ENCODE assay signal across 8 mouse cellular contexts in genomic region chr3:157115105-157115760, GRCm38 (mm10).
DNase-seq lines count a peak whose midpoint lies in the region; ATAC-seq and TF ChIP-seq lines count a peak whose summit lies in the region.
"Had no signal": no experiment of that assay in that cellular context is flagged by ENCODE, and none has a peak within 500 bp of the region (broad histone marks: within the 10 kb centered on the region; RNA-seq: fewer than 3 reads in every experiment).

No protein-coding gene starts in this region.

- peak; percentile 10 for DNase-seq in kidney, postnatal 0 days (ENCODE audit: low spot score)
- no peak for DNase-seq in kidney, adult 9 months
- DNase-seq in cerebellum, adult 9-10 months = peak; percentile 90
- no peak for DNase-seq in urinary bladder, postnatal 25 days (ENCODE audit: low spot score)
- DNase-seq in thymus, postnatal 0 days (ENCODE audit: low spot score) = no peak
- DNase-seq: gastrocnemius, postnatal 10 days had no signal

- no peak overlapping the region for H3K4me2 ChIP-seq in kidney, postnatal 0 days (ENCODE audit: low read length)
- H3K4me2 ChIP-seq in forebrain, embryonic 15.5 days (replicated peaks) = no peak overlapping the region
- H3K4me2 ChIP-seq in midbrain, embryonic 15.5 days = no peak overlapping the region

- H3K36me3 ChIP-seq in kidney, postnatal 0 days (ENCODE audit: insufficient read depth, low read length) = no peaks in the 10 kb centered on the region
- no peaks in the 10 kb centered on the region for H3K36me3 ChIP-seq in forebrain, embryonic 15.5 days
- no peaks in the 10 kb centered on the region for H3K36me3 ChIP-seq in midbrain, embryonic 15.5 days (replicated peaks)

- no peak for TF ChIP-seq CTCF in kidney, postnatal 0 days (IDR thresholded peaks at IDR 0.05; ENCODE audit: low read depth)

- no peak overlapping the region for H3K27ac ChIP-seq in kidney, postnatal 0 days
- peak overlapping the region; percentile 31; the same call in 1 of the 2 replicates for H3K27ac ChIP-seq in forebrain, embryonic 15.5 days (replicated peaks)
- peak overlapping the region; percentile 23 for H3K27ac ChIP-seq in midbrain, embryonic 15.5 days

- H3K27me3 ChIP-seq in kidney, postnatal 0 days (ENCODE audit: insufficient read depth, low read length) = no peaks in the 10 kb centered on the region
- no peaks in the 10 kb centered on the region for H3K27me3 ChIP-seq in forebrain, embryonic 15.5 days
- H3K27me3 ChIP-seq in midbrain, embryonic 15.5 days (replicated peaks) = no peaks in the 10 kb centered on the region

- H3K4me3 ChIP-seq in kidney, postnatal 0 days (replicated peaks; ENCODE audit: low read depth, low read length) = no peak overlapping the region
- no peak overlapping the region for H3K4me3 ChIP-seq in forebrain, embryonic 15.5 days
- no peak overlapping the region for H3K4me3 ChIP-seq in midbrain, embryonic 15.5 days

- H3K9me3 ChIP-seq in kidney, postnatal 0 days (replicated peaks; ENCODE audit: low read length) = no peaks in the 10 kb centered on the region
- no peaks in the 10 kb centered on the region for H3K9me3 ChIP-seq in forebrain, embryonic 15.5 days
- H3K9me3 ChIP-seq in midbrain, embryonic 15.5 days = no peaks in the 10 kb centered on the region

- WGBS in kidney, postnatal 0 days = 43% methylated on average over 5 of the region's 5 CpGs
- 39% methylated on average over 5 of the region's 5 CpGs for WGBS in forebrain, embryonic 15.5 days
- WGBS in midbrain, embryonic 15.5 days = 58% methylated on average over 5 of the region's 5 CpGs

- no peaks in the 10 kb centered on the region for H3K4me1 ChIP-seq in kidney, postnatal 0 days (replicated peaks; ENCODE audit: insufficient read depth, low read length)
- peaks cover 9% of the 10 kb centered on the region for H3K4me1 ChIP-seq in forebrain, embryonic 15.5 days
- peaks cover 5% of the 10 kb centered on the region; the same call in 1 of the 2 replicates for H3K4me1 ChIP-seq in midbrain, embryonic 15.5 days

- H3K9ac ChIP-seq in kidney, postnatal 0 days (ENCODE audit: low read depth, low read length) = no peak overlapping the region
- no peak overlapping the region for H3K9ac ChIP-seq in forebrain, embryonic 15.5 days (replicated peaks)
- H3K9ac ChIP-seq in midbrain, embryonic 15.5 days = no peak overlapping the region

- ATAC-seq in kidney, postnatal 0 days (replicated peaks; ENCODE audit: low FRiP score, low read depth) = no peak
- ATAC-seq in forebrain, embryonic 15.5 days (replicated peaks) = peak; percentile 80
- peak; percentile 83; the same call in 1 of the 2 replicates for ATAC-seq in midbrain, embryonic 15.5 days (replicated peaks)

Comparison
In these comparisons a context has a peak if more than half of its experiments do, and no peak if none do; other contexts are left out.
1. DNase-seq: peak in kidney, postnatal 0 days (single experiment) and cerebellum, adult 9-10 months (single experiment); none in kidney, adult 9 months (single experiment), urinary bladder, postnatal 25 days (single experiment) and thymus, postnatal 0 days (single experiment).